Mouse (Mus musculus) hindbrain, embryonic 15.5 days (tissue): ENCODE measurements around the gene Agpat3. TPM values are rescaled to one million over a fixed set of nuclear protein-coding genes. Genes with fewer than 3 reads are reported as not detected.

ENCODE experiments used
- ATAC-seq: fragments of 200-750 bp; cut with Nextera tagmentation; 2 replicates; pipeline ENCODE4 v1.8.0; 2017; ENCODE audit warnings: low read depth, moderate number of reproducible peaks, moderate TSS enrichment; ENCODE audit not compliant: low FRiP score
- H3K27ac ChIP-seq: fragments of 300-500 bp; sonication (generic); replicated peaks from 2 replicates; pipeline ENCODE4 v1.5.1; 2015; ENCODE audit warnings: mild to moderate bottlenecking, inconsistent platforms
- H3K27me3 ChIP-seq: fragments of 300-500 bp; sonication (generic); 2 replicates; pipeline ENCODE4 v1.6.1; 2015; ENCODE audit warnings: control low read depth, inconsistent platforms
- H3K36me3 ChIP-seq: fragments of 300-500 bp; sonication (generic); 2 replicates; pipeline ENCODE4 v1.6.1; 2015; ENCODE audit warnings: control low read depth, inconsistent platforms
- H3K4me1 ChIP-seq: fragments of 300-500 bp; sonication (generic); replicated peaks from 2 replicates; pipeline ENCODE4 v1.6.1; 2015; ENCODE audit warnings: control low read depth, inconsistent platforms
- H3K4me2 ChIP-seq: fragments of 300-500 bp; sonication (generic); 2 replicates; pipeline ENCODE4 v1.6.1; 2015; ENCODE audit warnings: moderate library complexity, mild to moderate bottlenecking, inconsistent platforms
- H3K4me3 ChIP-seq: fragments of 300-500 bp; sonication (generic); 2 replicates; pipeline ENCODE4 v1.5.1; 2015; ENCODE audit warnings: mild to moderate bottlenecking, inconsistent platforms
- H3K9ac ChIP-seq: fragments of 300-500 bp; sonication (generic); 2 replicates; pipeline ENCODE4 v1.6.1; 2015; ENCODE audit warnings: inconsistent platforms
- H3K9me3 ChIP-seq: fragments of 300-500 bp; sonication (generic); 2 replicates; pipeline ENCODE4 v1.6.1; 2016; ENCODE audit warnings: control low read depth, inconsistent platforms
- WGBS: fragments of 180-500 bp; shearing (Covaris S2); methylation state at CpG from one replicate; pipeline ENCODE4 v1.1.7; 2015; 5-methylcytosine and 5-hydroxymethylcytosine counted together
- polyA plus RNA-seq: library from polyadenylated mRNA; unstranded; fragments of >200 nt; fragmentation: Nextera tagmentation; extraction: Ambion mirVana; gene quantifications from 2 replicates; pipeline ENCODE4 v1.2.1, GENCODE M21; 2015

Agpat3 gene
- polyA plus RNA-seq, 1 experiment from 2014 or later: 83.5 TPM

GRCm38 (mm10) chr10:78319940-78320339 is 32.3 kb downstream of the Agpat3 start:
- no peak overlapping the region for H3K27ac ChIP-seq
- H3K4me1 ChIP-seq: peaks cover 5% of the 10 kb centered on the region; the same call in 1 of the 2 replicates
- H3K27me3 ChIP-seq: no peaks in the 10 kb centered on the region
- 65% methylated on average over 9 of the region's 9 CpGs for WGBS
- no peaks in the 10 kb centered on the region for H3K9me3 ChIP-seq
- H3K36me3 ChIP-seq: no peaks in the 10 kb centered on the region
- no peak for ATAC-seq
- no peak overlapping the region for H3K4me2 ChIP-seq
- no peak overlapping the region for H3K9ac ChIP-seq
- H3K4me3 ChIP-seq: no peak overlapping the region

GRCm38 (mm10) chr10:78317270-78317923 is 34.9 kb downstream of the Agpat3 start:
- H3K9me3 ChIP-seq: no peaks in the 10 kb centered on the region
- WGBS: 87% methylated on average over 11 of the region's 11 CpGs
- no peak overlapping the region for H3K27ac ChIP-seq
- no peak overlapping the region for H3K9ac ChIP-seq
- ATAC-seq: no peak
- no peaks in the 10 kb centered on the region for H3K27me3 ChIP-seq
- H3K4me3 ChIP-seq: no peak overlapping the region
- no peak overlapping the region for H3K4me2 ChIP-seq
- 0 out of 2 replicates have a peak, but pooled peaks cover 2% of the 10 kb centered on the region for H3K36me3 ChIP-seq
- peaks cover 5% of the 10 kb centered on the region; the same call in 1 of the 2 replicates for H3K4me1 ChIP-seq

GRCm38 (mm10) chr10:78316228-78317087 is 35.8 kb downstream of the Agpat3 start:
- no peaks in the 10 kb centered on the region for H3K9me3 ChIP-seq
- no peak overlapping the region for H3K4me2 ChIP-seq
- H3K27ac ChIP-seq: no peak overlapping the region
- H3K27me3 ChIP-seq: no peaks in the 10 kb centered on the region
- 84% methylated on average over 15 of the region's 15 CpGs for WGBS
- 0 out of 2 replicates have a peak, but pooled peaks cover 4% of the 10 kb centered on the region for H3K36me3 ChIP-seq
- H3K9ac ChIP-seq: no peak overlapping the region
- ATAC-seq: no peak
- peaks cover 14% of the 10 kb centered on the region for H3K4me1 ChIP-seq
- H3K4me3 ChIP-seq: no peak overlapping the region

GRCm38 (mm10) chr10:78315145-78315544 is 37.1 kb downstream of the Agpat3 start:
- H3K4me2 ChIP-seq: no peak overlapping the region
- peaks cover 10% of the 10 kb centered on the region for H3K4me1 ChIP-seq
- no peaks in the 10 kb centered on the region for H3K27me3 ChIP-seq
- no peak for ATAC-seq
- H3K9ac ChIP-seq: no peak overlapping the region
- no peak overlapping the region for H3K4me3 ChIP-seq
- WGBS: 77% methylated on average over 1 of the region's 1 CpGs
- no peaks in the 10 kb centered on the region for H3K9me3 ChIP-seq
- H3K36me3 ChIP-seq: 0 out of 2 replicates have a peak, but pooled peaks cover 4% of the 10 kb centered on the region
- no peak overlapping the region for H3K27ac ChIP-seq

GRCm38 (mm10) chr10:78311886-78312635 is 40.2 kb downstream of the Agpat3 start:
- H3K4me2 ChIP-seq: no peak overlapping the region
- no peak overlapping the region for H3K27ac ChIP-seq
- peaks cover 10% of the 10 kb centered on the region for H3K4me1 ChIP-seq
- ATAC-seq: no peak
- no peaks in the 10 kb centered on the region for H3K9me3 ChIP-seq
- 82% methylated on average over 13 of the region's 13 CpGs for WGBS
- H3K27me3 ChIP-seq: no peaks in the 10 kb centered on the region
- H3K36me3 ChIP-seq: 0 out of 2 replicates have a peak, but pooled peaks cover 4% of the 10 kb centered on the region
- no peak overlapping the region for H3K4me3 ChIP-seq
- H3K9ac ChIP-seq: no peak overlapping the region

- Histone ChIP-seq H3K36me3 (0 out of 2 replicates have a peak, but pooled peaks cover 4% of the 10 kb centered on the region), H3K27ac (no peak overlapping the region), H3K9ac (no peak overlapping the region), H3K27me3 (no peaks in the 10 kb centered on the region), H3K4me3 (no peak overlapping the region), H3K9me3 (no peaks in the 10 kb centered on the region), H3K4me2 (no peak overlapping the region), H3K4me1 (peaks cover 10% of the 10 kb centered on the region)
- WGBS: 62% methylated on average over 5 of the region's 5 CpGs
- ATAC-seq: no peak
These were observed 41.5 kb downstream of the Agpat3 start for GRCm38 (mm10) chr10:78310747-78311267.

GRCm38 (mm10) chr10:78308617-78309016 is 43.7 kb downstream of the Agpat3 start:
- Histone ChIP-seq H3K4me2 (no peak overlapping the region), H3K4me1 (peaks cover 10% of the 10 kb centered on the region), H3K9me3 (no peaks in the 10 kb centered on the region), H3K9ac (no peak overlapping the region), H3K36me3 (0 out of 2 replicates have a peak, but pooled peaks cover 4% of the 10 kb centered on the region), H3K27me3 (no peaks in the 10 kb centered on the region), H3K27ac (no peak overlapping the region), H3K4me3 (no peak overlapping the region)
- no peak for ATAC-seq
- WGBS: 58% methylated on average over 2 of the region's 2 CpGs

GRCm38 (mm10) chr10:78307391-78307790 is 44.9 kb downstream of the Agpat3 start:
- Histone ChIP-seq H3K4me1 (peaks cover 10% of the 10 kb centered on the region), H3K4me2 (no peak overlapping the region), H3K27ac (no peak overlapping the region), H3K4me3 (no peak overlapping the region), H3K9ac (no peak overlapping the region), H3K27me3 (no peaks in the 10 kb centered on the region), H3K9me3 (no peaks in the 10 kb centered on the region), H3K36me3 (0 out of 2 replicates have a peak, but pooled peaks cover 2% of the 10 kb centered on the region)
- WGBS: 92% methylated on average over 3 of the region's 3 CpGs
- no peak for ATAC-seq

- H3K9ac ChIP-seq: no peak overlapping the region
- no peak for ATAC-seq
- H3K4me3 ChIP-seq: no peak overlapping the region
- no peaks in the 10 kb centered on the region for H3K27me3 ChIP-seq
- no peaks in the 10 kb centered on the region for H3K4me1 ChIP-seq
- WGBS: 45% methylated on average over 4 of the region's 4 CpGs
- no peak overlapping the region for H3K4me2 ChIP-seq
- H3K27ac ChIP-seq: no peak overlapping the region
- H3K36me3 ChIP-seq: no peaks in the 10 kb centered on the region
- no peaks in the 10 kb centered on the region for H3K9me3 ChIP-seq
These were observed 46.3 kb downstream of the Agpat3 start for GRCm38 (mm10) chr10:78306027-78306426.

GRCm38 (mm10) chr10:78304996-78305395 is 47.3 kb downstream of the Agpat3 start:
- Histone ChIP-seq H3K27me3 (no peaks in the 10 kb centered on the region), H3K27ac (no peak overlapping the region), H3K4me2 (no peak overlapping the region), H3K9ac (no peak overlapping the region), H3K4me1 (no peaks in the 10 kb centered on the region), H3K9me3 (no peaks in the 10 kb centered on the region), H3K4me3 (no peak overlapping the region), H3K36me3 (no peaks in the 10 kb centered on the region)
- 70% methylated on average over 3 of the region's 3 CpGs for WGBS
- no peak for ATAC-seq

GRCm38 (mm10) chr10:78303675-78304074 is 48.6 kb downstream of the Agpat3 start:
- H3K9ac ChIP-seq: no peak overlapping the region
- WGBS: 83% methylated on average over 7 of the region's 7 CpGs
- no peaks in the 10 kb centered on the region for H3K36me3 ChIP-seq
- no peaks in the 10 kb centered on the region for H3K4me1 ChIP-seq
- no peaks in the 10 kb centered on the region for H3K9me3 ChIP-seq
- H3K4me2 ChIP-seq: no peak overlapping the region
- no peaks in the 10 kb centered on the region for H3K27me3 ChIP-seq
- ATAC-seq: no peak
- no peak overlapping the region for H3K27ac ChIP-seq
- no peak overlapping the region for H3K4me3 ChIP-seq
